Mouse (Mus musculus) right cerebral cortex, postnatal 36 days (tissue): ENCODE results near the gene Bcar3.

ENCODE experiments used
- DNase-seq, 2 experiments: peaks; one replicate each; pipeline ENCODE4 v3.0.0; 2022; ENCODE audit warnings: low spot score in 2 of 2, mixed read lengths in 1 of 2

The Bcar3 gene

GRCm38 (mm10) chr3:122566549-122566948 lies 272.6 kb downstream of the Bcar3 start:
- no peak for DNase-seq

- peak; percentile 39 to 41 for DNase-seq
These were observed 279.7 kb downstream of the Bcar3 start for GRCm38 (mm10) chr3:122573426-122574286.

- DNase-seq, result no peak
These were observed 281.0 kb downstream of the Bcar3 start for GRCm38 (mm10) chr3:122574921-122575320.

DNA sequence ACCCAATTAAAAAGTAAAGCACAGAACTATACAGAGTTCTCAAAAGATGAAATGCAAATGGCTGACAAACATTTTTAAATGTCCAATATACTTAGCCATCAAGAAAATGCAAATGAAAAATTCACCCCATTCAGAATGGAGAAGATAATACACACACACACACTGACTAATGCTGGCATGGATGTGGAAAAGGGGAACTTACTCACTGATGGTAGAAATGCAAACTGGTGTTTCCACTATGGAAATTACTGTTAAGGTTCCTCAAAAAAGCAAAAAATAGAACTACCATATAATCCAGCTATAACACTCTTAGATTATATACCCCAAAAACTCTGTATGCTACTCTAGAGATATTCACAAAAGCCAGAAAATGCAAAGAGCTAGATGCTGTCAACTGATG lies 283.4 kb downstream of the Bcar3 start:
- no peak for DNase-seq
